Mouse (Mus musculus) 416B (cell line): Measurements from ENCODE around the gene Gm21866.
"Not testable (repeated sequence)": the region's sequence is repeated elsewhere in the genome, so short reads cannot be mapped to it uniquely, and the experiment has no call there.

Experiments used
- DNase-seq: peaks from one replicate; pipeline ENCODE4 v3.0.0; 2011; ENCODE audit warnings: low read depth

Gene Gm21866

DNA sequence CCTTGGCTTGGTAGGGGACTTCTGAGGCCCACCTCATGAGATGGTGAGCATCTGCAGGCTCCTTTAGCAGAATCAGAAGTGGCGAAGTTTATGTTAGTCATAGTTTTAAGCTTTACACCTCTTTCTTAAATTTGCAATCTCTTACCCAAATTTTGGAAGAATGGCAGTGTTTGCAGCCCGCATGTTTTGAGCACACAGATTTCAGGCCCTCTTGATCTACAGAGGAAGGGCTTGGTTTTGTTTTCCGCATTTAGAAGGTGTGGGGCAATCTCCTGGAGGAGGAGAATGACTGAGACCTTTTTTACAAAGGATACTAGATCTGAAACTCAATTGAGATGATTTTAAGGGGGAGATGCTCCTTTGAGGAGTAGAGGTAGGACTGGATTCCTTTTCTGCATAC lies at the start of gene Gm21866:
Gm21866 (minus strand) TSS at position 101 of the 400 bp plus-strand sequence.
- not testable (repeated sequence) for DNase-seq

DNA sequence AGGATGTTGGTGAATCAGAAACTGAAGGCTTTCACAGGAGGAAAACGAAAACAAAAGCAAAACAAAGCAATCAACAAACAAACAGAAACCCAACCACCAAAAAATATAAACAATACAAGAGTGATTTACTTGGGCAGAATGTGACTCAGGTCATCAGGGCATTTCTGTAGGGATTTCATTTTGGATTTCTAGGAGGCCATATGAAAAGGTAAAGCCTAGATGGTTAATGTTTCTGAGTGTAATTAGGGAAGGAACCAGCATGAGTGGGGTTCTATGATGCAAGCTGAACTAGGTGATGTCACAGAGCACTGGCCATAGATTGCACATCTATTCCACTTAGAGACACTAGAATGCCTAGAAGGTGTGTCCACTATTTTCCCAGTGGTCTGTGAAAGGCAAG lies 28.3 kb upstream of the Gm21866 start, which contains the start of gene Gm20773:
Gm20773 (plus strand) TSS at position 301 of the 400 bp plus-strand sequence.
- DNase-seq: not testable (repeated sequence)
